ENCODE assay signal across 8 mouse cellular contexts in the genomic region with DNA sequence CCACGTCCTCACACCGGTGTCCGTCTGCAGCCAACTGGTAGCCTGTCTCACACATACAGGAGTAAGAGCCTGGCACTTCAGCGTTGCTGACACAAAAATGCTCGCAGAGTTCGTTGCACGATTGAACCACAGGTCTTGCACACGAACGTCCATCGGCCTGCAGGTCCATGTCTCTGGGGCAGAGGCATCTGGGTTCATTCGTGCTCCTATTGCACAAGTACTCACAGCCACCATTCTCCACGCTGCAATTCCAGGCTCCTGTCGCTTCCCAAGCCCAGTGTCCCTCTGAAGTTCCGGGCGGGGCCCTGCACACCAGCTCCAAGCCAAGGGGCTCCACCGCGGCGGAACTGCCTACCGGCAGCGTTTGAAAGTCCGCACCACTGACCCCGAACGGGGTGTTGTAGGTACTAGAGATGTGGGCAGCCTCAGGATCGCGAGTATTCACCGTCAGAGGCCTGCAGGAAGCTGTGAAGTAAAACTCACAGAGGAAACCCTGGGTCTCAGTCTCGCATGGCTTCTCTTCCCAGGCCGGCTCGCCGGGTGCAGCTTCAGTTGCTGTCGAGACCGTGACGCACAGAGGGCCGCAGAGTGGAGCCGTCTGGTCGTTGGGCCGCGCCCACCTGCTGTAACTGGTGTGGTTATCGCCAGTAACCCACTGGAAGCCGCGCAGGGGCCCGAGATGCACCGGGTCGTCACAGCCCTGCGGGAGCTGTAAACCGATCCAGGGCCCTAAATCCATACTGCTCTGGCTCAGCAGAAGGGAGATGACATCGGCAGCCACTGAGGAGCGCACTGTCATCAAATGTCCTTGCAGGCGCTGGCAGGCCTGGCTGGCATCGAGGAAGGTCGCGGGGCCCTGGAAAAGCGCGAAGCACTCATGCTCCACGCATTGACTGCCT. TPM values are rescaled to one million over a fixed set of nuclear protein-coding genes. Genes with fewer than 3 reads are reported as not detected.
DNase-seq lines count a peak whose midpoint lies in the region; ATAC-seq and TF ChIP-seq lines count a peak whose summit lies in the region.

No protein-coding gene starts in this region.

- H3K9me3 ChIP-seq in forebrain, embryonic 15.5 days, result no peaks in the 10 kb centered on the region
- H3K9me3 ChIP-seq in hindbrain, embryonic 14.5 days (ENCODE audit: control insufficient read depth, low read length), result no peaks in the 10 kb centered on the region
- H3K9me3 ChIP-seq in liver, embryonic 14.5 days (ENCODE audit: control insufficient read depth, low read length), result no peaks in the 10 kb centered on the region

- peaks cover 25% of the 10 kb centered on the region for H3K4me1 ChIP-seq in forebrain, embryonic 15.5 days
- peaks cover 23% of the 10 kb centered on the region for H3K4me1 ChIP-seq in hindbrain, embryonic 14.5 days (replicated peaks; ENCODE audit: control insufficient read depth, insufficient read depth, low read length)
- H3K4me1 ChIP-seq in liver, embryonic 14.5 days (replicated peaks; ENCODE audit: control insufficient read depth in 2 of 2, insufficient read depth in 2 of 2, low read length in 1 of 2), result peaks cover 0 to 3% of the 10 kb centered on the region in 2 experiments; a peak in 1 of 4 replicates

- H3K4me3 ChIP-seq in forebrain, embryonic 15.5 days, result peak overlapping the region; percentile 31
- peak overlapping the region; percentile 36 for H3K4me3 ChIP-seq in hindbrain, embryonic 14.5 days (replicated peaks; ENCODE audit: low read length)
- H3K4me3 ChIP-seq in liver, embryonic 14.5 days (ENCODE audit: insufficient read depth in 1 of 2, low read depth in 2 of 2, low read length in 2 of 2), result peak overlapping the region; percentile 34 to 39

- peak overlapping the region; percentile 9; the same call in 1 of the 2 replicates for H3K9ac ChIP-seq in forebrain, embryonic 15.5 days (replicated peaks)
- H3K9ac ChIP-seq in hindbrain, embryonic 14.5 days, result peak overlapping the region; percentile 54
- no peak overlapping the region for H3K9ac ChIP-seq in liver, embryonic 14.5 days (replicated peaks)

- TF ChIP-seq EP300 in liver, embryonic 14.5 days (IDR thresholded peaks at IDR 0.05; ENCODE audit: low read depth), result no peak

- DNase-seq in urinary bladder, adult 18-20 months (ENCODE audit: low spot score in 2 of 2), result peak; percentile 32 to 56
- no peak for DNase-seq in urinary bladder, postnatal 10 days (ENCODE audit: low spot score)
- no peak for DNase-seq in hindbrain, embryonic 14.5 days (ENCODE audit: low spot score)
- no peak for DNase-seq in liver, embryonic 14.5 days (ENCODE audit: low read depth in 3 of 3, low spot score in 3 of 3)
- DNase-seq in neural tube, embryonic 10.5 days (ENCODE audit: extremely low spot score, low spot score), result peak; percentile 66

- WGBS in forebrain, embryonic 15.5 days, result 4% methylated on average over 55 of the region's 55 CpGs
- WGBS in hindbrain, embryonic 14.5 days, result 4% methylated on average over 55 of the region's 55 CpGs
- 4% methylated on average over 55 of the region's 55 CpGs for WGBS in liver, embryonic 14.5 days (ENCODE audit: insufficient replicate concordance)

- ATAC-seq in forebrain, embryonic 15.5 days (replicated peaks), result peak; percentile 41
- ATAC-seq in hindbrain, embryonic 14.5 days (ENCODE audit: low FRiP score), result peak; percentile 47
- peak; percentile 16; the same call in 1 of the 2 replicates for ATAC-seq in liver, embryonic 14.5 days (ENCODE audit: insufficient read depth)
- ATAC-seq in inflammation-experienced regulatory T-cells, adult 6 months, result no peak
- no peak for ATAC-seq in erythroid progenitor cell, adult 5-6 weeks (replicated peaks; ENCODE audit: low FRiP score, poor library complexity, severe bottlenecking)

- no peak for TF ChIP-seq CTCF in liver, embryonic 14.5 days (IDR thresholded peaks at IDR 0.05; ENCODE audit: low read depth)

- peak overlapping the region; percentile 48 for H3K4me2 ChIP-seq in forebrain, embryonic 15.5 days (replicated peaks)
- peak overlapping the region; percentile 67 for H3K4me2 ChIP-seq in hindbrain, embryonic 14.5 days (replicated peaks)
- peak overlapping the region; percentile 57 for H3K4me2 ChIP-seq in liver, embryonic 14.5 days (ENCODE audit: low read depth)

- H3K27ac ChIP-seq in forebrain, embryonic 15.5 days (replicated peaks), result no peak overlapping the region
- no peak overlapping the region for H3K27ac ChIP-seq in hindbrain, embryonic 14.5 days
- no peak overlapping the region for H3K27ac ChIP-seq in liver, embryonic 14.5 days

- peaks cover 36% of the 10 kb centered on the region for H3K27me3 ChIP-seq in forebrain, embryonic 15.5 days
- H3K27me3 ChIP-seq in hindbrain, embryonic 14.5 days (ENCODE audit: control insufficient read depth, insufficient read depth, low read length), result peaks cover 48% of the 10 kb centered on the region
- peaks cover 14% of the 10 kb centered on the region for H3K27me3 ChIP-seq in liver, embryonic 14.5 days (ENCODE audit: control insufficient read depth, insufficient read depth, low read length)

- no peaks in the 10 kb centered on the region for H3K36me3 ChIP-seq in forebrain, embryonic 15.5 days
- H3K36me3 ChIP-seq in hindbrain, embryonic 14.5 days (replicated peaks; ENCODE audit: control insufficient read depth, insufficient read depth), result no peaks in the 10 kb centered on the region
- H3K36me3 ChIP-seq in liver, embryonic 14.5 days (replicated peaks; ENCODE audit: control insufficient read depth, insufficient read depth, low read depth), result no peaks in the 10 kb centered on the region

RNA-seq across cellular contexts. Expression of a gene that starts 0.8 kb away (rescaled TPM):
- 5.0 and 5.3 TPM in 2 replicates for polyA plus RNA-seq in forebrain, embryonic 15.5 days (2015; fragmentation: Nextera tagmentation; extraction: Ambion mirVana)
- polyA plus RNA-seq in hindbrain, embryonic 14.5 days (2014; fragmentation: Nextera tagmentation; extraction: Ambion mirVana), result 8.2 and 8.5 TPM in 2 replicates
- polyA plus RNA-seq in liver, embryonic 14.5 days (2012; rRNA removed), result 0.67 and 0.74 TPM in 2 replicates
- 0.95 and 1.4 TPM in 2 replicates for polyA plus RNA-seq in liver, embryonic 14.5 days (2014; fragmentation: Nextera tagmentation; extraction: Ambion mirVana)
- under 1 TPM in 1 of 3 experiments, not detected in 2; 0.24 TPM for polyA plus RNA-seq in inflammation-experienced regulatory T-cells, adult 6 months (2017; shearing (Covaris generic))
- total RNA-seq in erythroid progenitor cell, adult 5-6 weeks (2015; ENCODE audit: low replicate concordance), result 3.4 and 4.7 TPM in 2 replicates
- 0.45 and 3.2 TPM in 2 replicates for total RNA-seq in erythroid progenitor cell, adult 5-6 weeks (2017; ENCODE audit: low replicate concordance)

RNA-seq across cellular contexts. Expression of a gene that starts 12.1 kb away (rescaled TPM):
- 1.2 and 1.5 TPM in 2 replicates for polyA plus RNA-seq in forebrain, embryonic 15.5 days (2015; fragmentation: Nextera tagmentation; extraction: Ambion mirVana)
- polyA plus RNA-seq in hindbrain, embryonic 14.5 days (2014; fragmentation: Nextera tagmentation; extraction: Ambion mirVana), result 3.7 and 4.1 TPM in 2 replicates
- not detected in 2 replicates for polyA plus RNA-seq in liver, embryonic 14.5 days (2012; rRNA removed)
- not detected in 2 replicates for polyA plus RNA-seq in liver, embryonic 14.5 days (2014; fragmentation: Nextera tagmentation; extraction: Ambion mirVana)
- not detected for polyA plus RNA-seq in inflammation-experienced regulatory T-cells, adult 6 months (2017; shearing (Covaris generic))
- total RNA-seq in erythroid progenitor cell, adult 5-6 weeks (2015; ENCODE audit: low replicate concordance), result not detected in 2 replicates
- not detected in 2 replicates for total RNA-seq in erythroid progenitor cell, adult 5-6 weeks (2017; ENCODE audit: low replicate concordance)

RNA-seq across cellular contexts. Expression of a gene that starts 36.1 kb away (rescaled TPM):
- 6.2 and 6.5 TPM in 2 replicates for polyA plus RNA-seq in forebrain, embryonic 15.5 days (2015; fragmentation: Nextera tagmentation; extraction: Ambion mirVana)
- polyA plus RNA-seq in hindbrain, embryonic 14.5 days (2014; fragmentation: Nextera tagmentation; extraction: Ambion mirVana), result 10.1 and 10.3 TPM in 2 replicates
- polyA plus RNA-seq in liver, embryonic 14.5 days (2012; rRNA removed), result 1.4 and 1.5 TPM in 2 replicates
- polyA plus RNA-seq in liver, embryonic 14.5 days (2014; fragmentation: Nextera tagmentation; extraction: Ambion mirVana), result 1.8 and 2.2 TPM in 2 replicates
- under 1 TPM in 2 of 3 experiments, not detected in 1; 0.08 to 0.13 TPM for polyA plus RNA-seq in inflammation-experienced regulatory T-cells, adult 6 months (2017; shearing (Covaris generic))
- 11.2 and 12.2 TPM in 2 replicates for total RNA-seq in erythroid progenitor cell, adult 5-6 weeks (2015; ENCODE audit: low replicate concordance)
- 8.0 and 9.9 TPM in 2 replicates for total RNA-seq in erythroid progenitor cell, adult 5-6 weeks (2017; ENCODE audit: low replicate concordance)

Comparison
In these comparisons a context has a peak if more than half of its experiments do, and no peak if none do; other contexts are left out.
1. DNase-seq: peak in urinary bladder, adult 18-20 months (2 of 2) and neural tube, embryonic 10.5 days (single experiment); none in urinary bladder, postnatal 10 days (single experiment), hindbrain, embryonic 14.5 days (single experiment) and liver, embryonic 14.5 days (0 of 3).
2. ATAC-seq: peak in forebrain, embryonic 15.5 days (single experiment), hindbrain, embryonic 14.5 days (single experiment) and liver, embryonic 14.5 days (single experiment); none in inflammation-experienced regulatory T-cells, adult 6 months (single experiment) and erythroid progenitor cell, adult 5-6 weeks (single experiment).
3. Peak in every context shown above with its lines, with median percentiles within 50 percentile points of each other: H3K4me2 ChIP-seq and H3K4me3 ChIP-seq.